Mouse (Mus musculus): Measurements from ENCODE around the gene Arih2. TPM values are rescaled to one million over a fixed set of nuclear protein-coding genes. Genes with fewer than 3 reads are reported as not detected.
"Not testable (repeated sequence)": the region's sequence is repeated elsewhere in the genome, so short reads cannot be mapped to it uniquely, and the experiment has no call there.

The Arih2 gene
- total RNA-seq (2021): 10 to 100 TPM; 62.5 to 67.0 TPM
- long read RNA-seq, experiment 1, transcript Arih2-201 (16 exons, 3,924 nt): major isoform, 40 of 87 reads
- long read RNA-seq, experiment 1, partial matches to known transcripts: 9 of 87 reads
- long read RNA-seq, experiment 1, other reads (novel, unspliced or antisense): 35 of 87 reads
- long read RNA-seq, experiment 2, transcript Arih2-208 (1 exons, 3,664 nt): minor isoform, 6 of 77 reads
- long read RNA-seq, experiment 2, transcript Arih2-201 (16 exons, 3,924 nt): major isoform, 40 of 77 reads
- long read RNA-seq, experiment 2, partial matches to known transcripts: 7 of 77 reads
- long read RNA-seq, experiment 2, other reads (novel, unspliced or antisense): 24 of 77 reads

GRCm38 (mm10) chr9:108648611-108649560 is at the start of gene Arih2:
Gene Arih2, minus strand, starts transcription at chr9:108649386.
- DNase-seq: peak; percentile 88

GRCm38 (mm10) chr9:108694533-108694932 is 45.3 kb upstream of the Arih2 start:
- no peak for DNase-seq

GRCm38 (mm10) chr9:108693946-108694345 is 44.8 kb upstream of the Arih2 start:
- no peak for DNase-seq

GRCm38 (mm10) chr9:108692226-108693041 is 43.2 kb upstream of the Arih2 start:
- peak; percentile 63 for DNase-seq

- peak; percentile 89 for DNase-seq
Measured at GRCm38 (mm10) chr9:108691846-108692225, 42.6 kb upstream of the Arih2 start.

- DNase-seq: no peak
Measured at GRCm38 (mm10) chr9:108691371-108691770, 42.2 kb upstream of the Arih2 start.

GRCm38 (mm10) chr9:108690914-108691313 is 41.7 kb upstream of the Arih2 start:
- no peak for DNase-seq

GRCm38 (mm10) chr9:108689993-108690392 is 40.8 kb upstream of the Arih2 start:
- no peak for DNase-seq

- no peak for DNase-seq
Measured at GRCm38 (mm10) chr9:108689106-108689505, 39.9 kb upstream of the Arih2 start, which contains the start of gene Prkar2a. Gene Prkar2a, plus strand, starts transcription at chr9:108689314.

- no peak for DNase-seq
Measured at GRCm38 (mm10) chr9:108688451-108688850, 39.3 kb upstream of the Arih2 start.

- no peak for DNase-seq
Measured at GRCm38 (mm10) chr9:108687686-108688085, 38.5 kb upstream of the Arih2 start.

GRCm38 (mm10) chr9:108687181-108687580 is 38.0 kb upstream of the Arih2 start:
- no peak for DNase-seq

- no peak for DNase-seq
Measured at GRCm38 (mm10) chr9:108686475-108686887, 37.3 kb upstream of the Arih2 start.

- DNase-seq: no peak
Measured at GRCm38 (mm10) chr9:108680026-108680425, 30.8 kb upstream of the Arih2 start.

GRCm38 (mm10) chr9:108673151-108673550 is 24.0 kb upstream of the Arih2 start:
- no peak for DNase-seq

- DNase-seq: no peak
Measured at GRCm38 (mm10) chr9:108669875-108670274, 20.7 kb upstream of the Arih2 start.

- no peak for DNase-seq
Measured at GRCm38 (mm10) chr9:108662660-108663059, 13.5 kb upstream of the Arih2 start.

GRCm38 (mm10) chr9:108661677-108662612 is 12.8 kb upstream of the Arih2 start, which contains the start of gene Slc25a20:
Gene Slc25a20, plus strand, starts transcription at chr9:108662088.
- peak; percentile 76 for DNase-seq

- not testable (repeated sequence) for DNase-seq
Measured at GRCm38 (mm10) chr9:108655865-108656264, 6.7 kb upstream of the Arih2 start.

GRCm38 (mm10) chr9:108654566-108655464 is 5.6 kb upstream of the Arih2 start:
- no peak for DNase-seq

Measured in gastrocnemius, postnatal 10 days (tissue).